Mouse (Mus musculus): ENCODE data around the gene Fbxw8.

The Fbxw8 gene

DNA sequence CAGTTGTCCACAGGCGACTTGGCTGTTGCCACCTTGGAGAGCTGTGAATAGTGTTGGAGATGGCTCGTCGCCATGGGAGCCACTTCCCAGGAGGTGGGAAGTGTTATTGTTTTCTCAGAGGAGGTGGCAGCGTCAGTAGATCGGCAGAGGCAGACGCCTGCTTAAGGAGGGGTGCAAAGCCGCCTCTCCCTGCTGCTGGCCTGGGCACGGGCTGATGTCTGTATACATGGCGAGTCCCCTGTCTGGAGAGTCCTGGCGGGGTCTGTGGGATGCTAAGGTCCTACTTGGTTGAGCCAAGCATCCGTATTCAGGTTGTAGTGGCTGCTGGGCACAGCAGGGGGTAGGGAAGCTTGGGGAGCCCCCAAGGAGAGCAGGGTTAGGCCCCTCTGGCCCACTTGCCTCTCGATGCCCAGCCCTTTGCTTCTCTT lies 116.0 kb downstream of the Fbxw8 start:
- peak; percentile 53 for DNase-seq

DNA sequence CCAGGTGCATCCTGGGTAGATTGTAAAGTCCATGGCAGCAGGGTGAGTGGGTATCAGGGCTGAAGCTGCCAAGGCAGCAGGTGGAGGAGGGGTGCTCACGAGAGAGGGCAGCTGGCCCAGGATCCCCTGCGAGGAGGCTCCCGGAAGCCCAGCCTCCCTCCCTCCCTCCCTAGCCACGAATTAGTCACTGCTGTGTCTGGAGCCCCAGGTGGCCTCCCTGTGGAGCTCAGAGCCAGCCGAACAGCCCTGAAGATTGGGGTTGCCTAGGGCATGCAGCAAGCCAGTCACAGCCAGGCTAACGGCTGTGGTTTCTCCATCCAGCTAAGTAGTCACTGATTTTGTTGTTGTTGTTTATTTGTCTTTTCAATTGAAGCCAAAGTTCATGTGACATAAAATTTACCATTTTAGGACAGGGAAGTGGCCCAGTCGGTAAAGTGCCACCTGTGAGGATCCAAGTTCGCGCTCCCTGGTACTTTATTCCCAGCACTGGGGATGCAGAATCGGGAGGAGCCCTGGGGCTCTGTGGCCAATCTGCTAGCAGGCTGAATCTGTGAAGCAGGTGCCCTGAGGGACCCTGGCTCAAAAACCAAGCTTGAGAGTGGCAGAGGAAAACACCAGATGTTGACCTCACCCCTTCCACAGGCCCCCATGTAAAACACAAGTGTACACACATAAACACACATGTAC lies 117.3 kb downstream of the Fbxw8 start:
- peak; percentile 70 for DNase-seq

DNA sequence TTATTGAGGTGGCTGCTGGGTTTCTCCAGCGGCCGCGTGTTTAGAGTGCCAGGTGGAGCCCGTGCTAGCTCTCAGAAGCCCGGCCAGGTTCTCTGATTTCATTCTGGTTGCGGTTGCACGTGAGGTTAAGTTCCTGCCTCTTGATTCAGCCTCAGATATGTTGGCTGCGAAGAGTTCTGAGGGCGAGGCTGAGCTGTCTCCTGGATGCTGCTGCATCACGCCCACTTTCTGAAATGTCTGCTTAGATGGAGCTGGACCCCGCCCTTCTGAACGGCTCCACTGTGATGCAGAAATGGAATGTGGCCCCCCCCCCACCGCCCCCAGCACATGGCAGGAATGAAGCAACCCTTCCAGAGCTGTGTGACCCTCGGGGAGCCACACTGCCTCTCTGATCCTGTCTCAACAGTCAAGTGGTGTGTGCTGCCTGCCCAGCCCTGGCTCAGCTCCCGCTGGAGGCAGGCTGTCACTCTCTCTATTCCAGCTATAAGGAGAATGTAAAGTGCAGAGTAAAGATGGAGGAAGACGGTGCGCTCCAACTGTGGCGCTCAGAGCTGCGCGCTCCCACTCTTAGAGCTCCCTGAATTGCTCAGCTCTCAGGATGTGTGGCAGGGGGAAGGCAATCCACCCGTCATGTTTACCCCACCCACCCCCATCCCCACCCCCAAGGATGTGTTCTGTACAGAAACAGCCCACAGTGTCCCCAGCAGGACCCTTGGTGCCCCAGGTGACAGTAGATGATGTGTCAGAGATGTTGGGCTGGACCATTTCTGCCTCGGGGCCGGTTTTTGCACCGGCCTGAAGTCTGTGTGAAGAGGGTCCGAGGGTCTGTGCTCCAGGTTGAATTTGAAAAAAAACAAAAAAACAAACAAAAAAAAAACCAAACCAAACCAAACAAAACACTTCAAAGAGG lies 118.1 kb downstream of the Fbxw8 start:
- DNase-seq = peak; percentile 43

- no peak for DNase-seq
These were observed 119.5 kb downstream of the Fbxw8 start for GRCm38 (mm10) chr5:118035786-118036185.

- DNase-seq = no peak
These were observed 120.6 kb downstream of the Fbxw8 start for GRCm38 (mm10) chr5:118034632-118035031.

DNA sequence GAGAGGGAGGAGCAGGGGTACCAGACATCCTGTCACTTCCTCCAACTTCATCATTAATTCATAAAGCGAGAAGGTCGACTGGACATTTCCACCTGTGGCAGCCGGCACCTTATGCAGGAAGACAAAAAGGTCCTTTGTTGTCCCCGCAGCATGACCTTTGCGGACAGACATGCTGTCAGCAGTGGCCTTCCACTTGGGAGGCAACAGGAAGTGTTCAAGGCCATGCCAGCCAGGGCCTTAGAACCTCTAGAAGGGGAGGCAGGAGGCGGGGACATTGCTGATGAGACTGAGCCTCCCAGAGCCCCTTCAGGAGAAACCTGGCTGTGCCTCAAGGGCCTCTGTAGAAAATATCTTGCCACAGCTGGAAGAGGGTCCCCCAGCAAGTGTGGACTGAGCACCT lies 121.5 kb downstream of the Fbxw8 start:
- no peak for DNase-seq

- peak; percentile 54 for DNase-seq
These were observed 121.9 kb downstream of the Fbxw8 start for GRCm38 (mm10) chr5:118033328-118033727.

DNA sequence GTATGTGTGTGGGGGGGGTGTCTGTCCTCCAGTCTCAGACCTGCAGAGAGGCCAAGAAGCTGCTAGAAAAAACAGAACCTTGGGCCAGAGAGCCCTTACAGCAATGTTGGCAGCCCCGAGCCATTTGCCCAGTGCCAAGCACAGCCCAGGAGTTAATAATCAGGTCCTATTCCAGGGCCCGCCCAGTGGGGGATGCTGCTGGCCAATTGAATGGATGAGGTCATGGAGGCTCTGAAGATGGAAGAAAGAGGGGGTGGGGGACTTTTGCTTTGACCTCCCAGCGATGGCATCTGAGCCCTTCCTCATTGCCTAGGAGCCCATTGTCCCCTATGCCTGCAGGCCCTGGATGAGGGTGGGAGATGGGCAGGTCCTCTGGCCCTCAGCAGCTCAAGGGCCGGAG lies 123.8 kb downstream of the Fbxw8 start:
- peak; percentile 51 for DNase-seq

DNA sequence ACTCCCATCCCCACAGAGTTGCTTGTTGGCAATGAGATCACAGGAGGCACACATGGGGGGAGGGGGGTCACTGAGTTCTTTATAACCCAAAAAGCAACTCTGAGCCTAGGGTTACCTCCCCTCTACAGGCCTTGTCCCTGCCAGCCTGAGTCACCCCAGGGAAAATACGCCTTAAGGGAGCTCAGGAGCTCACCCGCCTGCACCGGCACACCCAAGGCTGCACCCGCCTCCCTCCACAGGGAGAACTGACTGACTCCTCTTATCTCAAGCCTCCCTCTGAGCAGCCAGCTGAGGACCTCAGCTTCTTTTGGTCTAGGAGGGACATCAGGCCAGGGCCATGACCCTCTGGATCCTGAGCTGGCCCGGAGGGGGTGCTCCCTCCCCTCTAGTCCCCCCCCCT lies 124.2 kb downstream of the Fbxw8 start:
- no peak for DNase-seq

DNA sequence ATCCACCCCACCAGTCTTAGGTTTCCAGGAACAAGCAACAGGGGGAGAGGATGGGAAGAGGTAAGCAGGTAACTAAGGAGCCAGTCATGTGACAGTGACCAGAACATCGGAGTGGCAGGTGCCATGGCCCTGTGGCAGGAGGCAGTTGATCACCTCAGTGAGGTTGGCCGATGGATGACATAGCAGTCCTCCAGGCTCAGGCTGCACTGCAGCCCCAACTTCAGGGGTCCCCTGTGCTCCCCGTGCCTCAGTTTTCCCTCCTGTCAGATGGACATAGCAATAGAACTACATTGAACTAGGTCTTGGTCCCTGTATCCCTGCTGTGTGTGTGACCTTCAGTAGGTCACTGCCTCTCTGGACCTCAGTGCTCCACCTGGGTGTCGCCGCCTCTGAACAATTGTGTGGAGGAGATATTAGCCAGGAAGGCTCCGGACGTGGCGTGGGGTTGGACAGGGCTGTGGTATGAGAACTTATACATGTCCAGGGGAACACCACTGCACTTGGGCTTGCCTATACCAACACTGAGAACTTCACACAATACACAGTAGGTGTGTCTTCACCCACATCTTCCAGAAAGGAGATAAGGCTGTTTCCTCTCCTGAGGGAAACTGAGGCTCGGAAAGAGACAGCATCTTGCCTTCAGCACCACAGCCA lies 125.1 kb downstream of the Fbxw8 start:
- no peak for DNase-seq

- peak; percentile 70 for DNase-seq
These were observed 125.8 kb downstream of the Fbxw8 start for GRCm38 (mm10) chr5:118029420-118029819.

- no peak for DNase-seq
These were observed 126.2 kb downstream of the Fbxw8 start for GRCm38 (mm10) chr5:118029035-118029408.

DNA sequence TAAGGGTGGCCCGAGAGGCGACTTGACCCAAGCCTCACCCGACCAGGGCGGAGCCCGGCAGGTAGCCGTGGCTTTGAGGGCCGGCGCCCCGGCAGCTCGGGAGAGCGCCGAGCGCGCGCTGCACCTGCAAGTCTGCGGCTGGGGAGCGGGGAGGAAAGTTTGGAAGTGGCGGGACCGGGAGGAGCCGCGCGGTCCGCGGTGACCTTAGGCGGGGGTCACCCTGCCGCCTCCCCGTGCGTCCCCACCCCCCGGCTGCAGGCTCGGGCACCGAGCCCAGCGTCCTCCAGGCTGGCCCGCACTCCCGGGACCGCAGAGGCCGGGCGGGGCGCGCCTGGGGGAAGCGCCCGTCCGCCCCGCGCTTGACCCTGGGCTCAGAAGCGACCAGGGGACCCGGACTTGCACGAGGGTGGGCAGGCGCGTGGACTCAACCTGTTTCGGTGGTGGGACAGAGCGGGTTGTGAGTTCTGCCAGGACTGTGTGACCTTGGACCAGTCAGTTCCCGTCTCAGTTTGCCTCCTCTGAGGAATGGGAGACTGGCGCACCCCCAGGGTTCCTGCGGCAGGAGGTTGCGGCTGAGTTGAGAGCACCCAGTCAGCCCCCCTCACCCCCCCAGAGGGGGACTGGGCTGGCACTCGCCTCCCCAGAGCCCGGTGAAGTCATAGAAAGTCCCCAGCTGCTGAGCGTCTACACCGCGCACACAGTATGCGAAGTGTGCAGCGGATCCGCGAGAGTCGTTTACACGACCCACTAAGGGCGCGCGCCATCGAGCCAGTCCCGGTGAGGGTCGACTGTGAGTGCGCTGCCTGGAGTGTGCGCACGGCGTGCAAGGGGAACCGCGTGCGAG lies 126.9 kb downstream of the Fbxw8 start:
- DNase-seq = peak; percentile 58

DNA sequence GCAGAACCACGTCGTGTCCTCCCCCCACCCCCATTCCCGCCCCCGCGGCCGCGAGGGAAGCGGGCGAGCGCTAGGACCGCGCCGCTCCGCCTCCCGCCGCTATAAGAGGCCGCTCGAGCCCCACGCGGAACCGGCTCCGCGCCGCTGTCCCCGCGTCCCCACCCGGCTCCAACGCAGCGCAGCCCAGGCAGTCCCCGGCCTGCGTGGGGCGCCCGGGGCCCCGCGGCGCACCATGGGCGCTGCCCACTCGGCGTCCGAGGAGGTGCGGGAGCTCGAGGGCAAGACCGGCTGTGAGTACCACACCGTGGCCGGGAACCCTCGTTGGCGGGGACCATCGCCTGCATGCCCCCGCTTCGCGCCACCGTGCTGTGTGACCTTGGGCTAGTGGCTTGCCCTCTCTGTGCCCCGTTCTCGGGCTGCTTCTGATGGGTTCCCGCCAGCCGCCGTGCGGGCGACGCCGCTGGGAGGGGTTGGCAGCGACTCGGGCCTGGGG lies 127.5 kb downstream of the Fbxw8 start, which contains the start of gene Tesc:
Gene Tesc, plus strand, starts transcription at position 46 of the 493 bp plus-strand sequence.
- DNase-seq = peak; percentile 62

DNA sequence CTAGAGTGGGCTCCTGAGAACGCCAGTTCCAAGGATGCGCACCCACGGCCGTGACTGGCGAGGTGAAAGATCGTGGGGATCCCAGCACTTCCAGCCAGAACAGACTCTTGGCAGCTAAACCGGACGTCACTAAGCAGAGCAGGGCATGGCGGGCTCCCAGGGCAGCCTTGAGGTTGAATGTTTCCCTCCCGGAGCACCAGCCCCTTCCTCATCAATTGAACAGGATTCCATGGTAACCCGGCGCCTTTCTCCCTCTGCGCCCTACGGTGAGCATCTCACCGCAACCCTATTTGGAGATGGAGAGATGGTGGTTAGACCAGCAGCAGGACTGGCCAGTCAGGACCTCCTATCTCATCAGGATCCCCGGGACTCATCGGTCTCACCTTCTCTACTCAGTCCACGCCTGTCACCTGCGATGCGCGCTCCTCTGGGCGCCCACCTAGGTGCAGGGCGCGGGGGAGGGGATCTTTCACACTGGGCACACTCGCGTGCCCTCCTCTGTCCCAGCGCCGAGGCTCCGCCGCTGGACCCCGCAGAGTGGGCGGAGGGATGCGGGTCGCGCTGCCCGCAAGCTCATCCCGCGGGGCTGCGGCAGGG lies 128.1 kb downstream of the Fbxw8 start:
- DNase-seq = no peak

GRCm38 (mm10) chr5:118026343-118026742 lies 128.9 kb downstream of the Fbxw8 start:
- DNase-seq = no peak

GRCm38 (mm10) chr5:118025880-118026279 lies 129.4 kb downstream of the Fbxw8 start:
- DNase-seq = no peak

DNA sequence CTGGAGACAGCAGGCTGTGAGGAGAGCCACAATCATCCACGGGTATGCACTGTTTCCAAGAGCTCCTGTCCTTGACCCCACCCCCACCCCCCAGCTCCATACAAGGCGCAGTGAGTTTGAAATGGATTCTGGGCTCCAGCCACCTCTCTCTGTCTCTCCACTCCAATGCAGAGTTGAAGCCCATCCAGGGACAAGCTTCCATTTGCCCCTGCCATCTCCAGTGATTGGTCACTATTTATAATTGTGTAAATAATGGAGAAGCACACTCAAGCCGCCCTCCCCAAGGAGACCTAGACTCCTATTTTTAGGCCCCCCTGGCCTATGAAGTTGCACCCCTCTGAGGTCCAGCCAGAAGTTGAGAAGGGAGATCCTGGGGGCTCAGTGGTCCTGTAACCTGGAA lies 132.2 kb downstream of the Fbxw8 start:
- DNase-seq = no peak

GRCm38 (mm10) chr5:118019905-118020304 lies 135.4 kb downstream of the Fbxw8 start:
- no peak for DNase-seq

GRCm38 (mm10) chr5:118017527-118017926 lies 137.7 kb downstream of the Fbxw8 start:
- DNase-seq = no peak

DNA sequence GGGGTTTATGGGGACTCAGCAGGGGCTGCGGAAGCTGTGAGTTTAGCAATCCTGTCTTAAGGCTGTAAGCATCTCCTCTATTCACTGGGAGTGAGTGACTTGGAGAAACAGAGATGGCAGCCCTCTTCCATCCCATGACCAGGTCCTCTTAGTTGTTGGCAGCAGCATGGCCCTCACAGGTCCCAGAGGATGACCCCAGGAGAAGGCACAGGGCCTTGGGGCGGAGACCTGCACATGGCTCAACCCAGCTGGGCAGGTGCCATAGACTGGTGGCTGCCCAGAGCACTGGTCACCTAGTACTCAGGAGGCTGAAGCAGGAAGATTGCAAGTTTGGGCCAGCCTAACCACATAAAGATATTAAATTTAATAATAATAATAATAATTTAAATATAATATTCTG lies 139.6 kb downstream of the Fbxw8 start:
- DNase-seq = no peak

GRCm38 (mm10) chr5:118015028-118015427 lies 140.2 kb downstream of the Fbxw8 start:
- peak; percentile 76 for DNase-seq
